Mouse (Mus musculus) embryonic stem cell, embryonic (primary cell): Measurements from ENCODE around the gene Actr5.

Source experiments
- CTCF ChIA-PET, 4 experiments: fragments of 300-600 bp in 2 of 4; fragments of 350-600 bp in 2 of 4; sonication (Branson Sonifier 250); formaldehyde crosslinking; loops; one replicate each; lab custom pipeline; 2022; ENCODE audit warnings: inconsistent platforms in 2 of 4; lab: Charles Lee
- POLR2A ChIA-PET, 4 experiments: fragments of 300-600 bp in 2 of 4; fragments of 350-600 bp in 2 of 4; sonication (Branson Sonifier 250); formaldehyde crosslinking; loops; one replicate each; lab custom pipeline; 2022; ENCODE audit warnings: antibody characterized with exemption in 4 of 4, inconsistent platforms in 1 of 4; lab: Charles Lee

Gene Actr5

GRCm38 (mm10) chr2:158624718-158625222 is at the start of gene Actr5:
Gene Actr5, plus strand, starts transcription at chr2:158624888.
- CTCF ChIA-PET = interaction anchor here (0.6 to 11.3 kb wide), 21 partner anchors 8 to 250 kb away, joined by 3 to 117 read pairs (median 5); partner anchors contain the start of genes Ralgapb (in 1 of the 4), Slc32a1 (in 1 of the 4) and Snhg11 (in 1 of the 4)

GRCm38 (mm10) chr2:158579979-158580378 is 44.7 kb upstream of the Actr5 start:
- CTCF ChIA-PET = interaction anchor here in 1 of 4 experiments (1.2 kb wide), 1 partner anchor 46 kb away, joined by 3 read pairs; no protein-coding TSS in a partner anchor
- POLR2A ChIA-PET = interaction anchor here in 2 of 4 experiments (0.6 to 1.0 kb wide), 2 partner anchors 10 to 306 kb away, joined by 3 read pairs; no protein-coding TSS in a partner anchor

More at GRCm38 (mm10) chr2:158624718-158625222, at the start of gene Actr5:
- POLR2A ChIA-PET = interaction anchor here (0.6 to 2.1 kb wide), 25 partner anchors 9 to 267 kb away, joined by 3 to 21 read pairs (median 4); partner anchors contain the start of gene Slc32a1 (in 1 of the 4)

- POLR2A ChIA-PET = interaction anchor here in 3 of 4 experiments (0.6 to 2.2 kb wide), 19 partner anchors 10 to 1918 kb away, joined by 3 to 12 read pairs (median 3); no protein-coding TSS in a partner anchor
- CTCF ChIA-PET = interaction anchor here (0.6 to 2.1 kb wide), 16 partner anchors 10 to 666 kb away, joined by 3 to 12 read pairs (median 4); partner anchors contain the start of gene Slc32a1 (in 1 of the 4)
These were observed 39.9 kb upstream of the Actr5 start for GRCm38 (mm10) chr2:158584621-158585358.

- POLR2A ChIA-PET = interaction anchor here in 1 of 4 experiments (0.7 kb wide), 1 partner anchor 42 kb away, joined by 3 read pairs; no protein-coding TSS in a partner anchor
- CTCF ChIA-PET = no interaction called here
These were observed 36.0 kb upstream of the Actr5 start for GRCm38 (mm10) chr2:158588524-158589271.

GRCm38 (mm10) chr2:158590495-158590894 is 34.2 kb upstream of the Actr5 start:
- ChIA-PET CTCF (interaction anchor here in 1 of 4 experiments (0.9 to 1.3 kb wide), 2 partner anchors 19 to 44 kb away, joined by 3 read pairs; no protein-coding TSS in a partner anchor), POLR2A (interaction anchor here in 2 of 4 experiments (0.8 to 2.3 kb wide), 5 partner anchors 10 to 34 kb away, joined by 4 to 9 read pairs (median 6); partner anchors contain the start of gene Actr5 (in 2 of the 2))

GRCm38 (mm10) chr2:158591286-158591685 is 33.4 kb upstream of the Actr5 start:
- ChIA-PET CTCF (interaction anchor here in 1 of 4 experiments (0.9 kb wide), 1 partner anchor 19 kb away, joined by 3 read pairs; no protein-coding TSS in a partner anchor), POLR2A (interaction anchor here in 1 of 4 experiments (0.9 to 2.3 kb wide), 5 partner anchors 10 to 34 kb away, joined by 3 to 9 read pairs (median 6); partner anchors contain the start of gene Actr5)

- ChIA-PET CTCF (no interaction called here), POLR2A (no interaction called here)
These were observed 31.3 kb upstream of the Actr5 start for GRCm38 (mm10) chr2:158593371-158593770.

DNA sequence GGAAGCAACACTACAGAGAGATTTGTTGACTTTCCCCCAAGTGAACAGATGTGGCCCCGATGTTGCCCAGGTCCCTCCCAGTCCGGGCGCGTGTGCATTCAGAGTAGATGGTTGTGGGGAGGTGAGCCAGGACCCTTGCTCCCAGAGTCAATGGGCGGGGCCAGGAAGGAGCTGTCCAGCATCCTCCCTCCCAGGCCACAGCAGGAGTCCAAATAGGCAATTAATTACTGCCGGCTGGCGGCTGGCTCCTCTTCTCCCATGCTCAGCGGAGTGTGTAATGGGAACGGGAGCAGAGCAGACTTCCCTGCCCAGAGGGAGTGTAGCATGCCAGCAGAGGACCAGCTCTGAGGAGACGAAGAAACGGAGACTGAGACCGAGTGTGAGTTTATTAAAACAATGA is 29.6 kb upstream of the Actr5 start:
- POLR2A ChIA-PET = interaction anchor here in 2 of 4 experiments (0.6 to 1.6 kb wide), 13 partner anchors 8 to 442 kb away, joined by 3 to 12 read pairs (median 4); partner anchors contain the start of genes Actr5 (in 1 of the 2), Ppp1r16b (in 1 of the 2) and Slc32a1 (in 1 of the 2)
- CTCF ChIA-PET = interaction anchor here in 3 of 4 experiments (0.6 to 2.0 kb wide), 14 partner anchors 10 to 270 kb away, joined by 3 to 7 read pairs (median 5); partner anchors contain the start of gene Slc32a1 (in 2 of the 3)

DNA sequence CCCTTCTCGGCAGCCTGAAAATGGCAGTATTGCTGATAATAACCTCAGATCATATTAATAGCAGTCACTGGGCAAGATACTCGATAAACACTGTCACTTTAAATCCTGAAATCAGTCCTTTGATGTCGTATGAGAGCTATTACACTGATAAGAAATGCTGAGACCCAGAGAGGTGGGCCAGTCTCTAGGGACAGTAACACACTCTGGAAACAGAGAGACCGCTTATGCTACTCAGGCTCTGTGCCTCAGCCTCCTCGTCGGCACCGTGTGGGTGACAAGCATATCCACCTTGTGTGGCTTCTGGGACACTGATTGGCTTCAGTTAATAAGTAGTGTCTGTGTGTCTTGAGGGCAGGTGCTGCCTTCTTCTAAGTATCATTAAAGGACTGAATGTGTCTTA is 29.1 kb upstream of the Actr5 start:
- CTCF ChIA-PET = interaction anchor here in 3 of 4 experiments (0.8 to 2.0 kb wide), 13 partner anchors 11 to 270 kb away, joined by 3 to 7 read pairs (median 5); partner anchors contain the start of gene Slc32a1 (in 2 of the 3)
- POLR2A ChIA-PET = interaction anchor here in 2 of 4 experiments (0.6 to 1.6 kb wide), 12 partner anchors 11 to 442 kb away, joined by 3 to 12 read pairs (median 4); partner anchors contain the start of genes Actr5 (in 1 of the 2), Ppp1r16b (in 1 of the 2) and Slc32a1 (in 1 of the 2)

DNA sequence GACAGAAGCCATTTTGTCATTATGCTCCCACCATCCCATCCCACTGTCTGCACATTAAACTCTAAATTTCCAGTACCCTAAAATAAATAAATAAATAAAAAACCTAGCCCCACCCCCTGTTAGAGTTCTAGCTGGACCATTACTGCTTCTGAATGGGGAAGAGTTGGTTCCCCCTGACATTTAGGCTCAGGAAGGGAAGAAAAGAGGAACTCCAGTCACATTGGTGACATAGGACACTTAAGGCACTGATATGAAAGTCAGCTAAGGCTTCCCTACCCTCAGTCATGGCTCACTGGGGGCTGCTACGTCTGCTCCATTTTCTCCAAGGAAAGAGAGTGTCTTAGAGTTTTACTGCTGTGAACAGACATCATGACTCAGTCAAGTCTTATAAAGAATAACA is 27.9 kb upstream of the Actr5 start:
- ChIA-PET CTCF (no interaction called here), POLR2A (no interaction called here)

DNA sequence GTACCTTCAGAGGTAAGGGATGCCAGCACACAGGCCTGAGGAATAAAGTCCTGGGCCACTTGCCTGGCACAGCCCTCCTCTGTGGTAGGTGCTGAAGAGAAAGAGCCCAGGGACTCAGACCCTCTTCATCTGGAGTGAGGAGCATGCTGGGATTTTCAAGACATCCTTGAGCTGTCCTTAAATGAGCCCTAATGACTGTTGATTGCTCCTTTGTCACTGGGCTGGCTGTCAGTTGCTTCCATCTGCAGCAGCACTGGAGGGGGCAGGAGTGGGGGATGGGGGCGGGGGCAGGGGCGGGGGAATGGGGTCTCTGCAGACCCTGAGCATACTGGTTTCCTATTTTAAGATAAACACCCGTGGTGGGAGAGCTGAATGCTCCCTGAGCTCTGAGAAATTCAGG is 24.2 kb upstream of the Actr5 start:
- POLR2A ChIA-PET = interaction anchor here in 2 of 4 experiments (0.6 to 2.3 kb wide), 5 partner anchors 9 to 244 kb away, joined by 3 to 6 read pairs (median 3); partner anchors contain the start of gene Slc32a1 (in 1 of the 2)

GRCm38 (mm10) chr2:158601326-158601725 is 23.4 kb upstream of the Actr5 start:
- ChIA-PET CTCF (interaction anchor here in 2 of 4 experiments (1.7 to 2.5 kb wide), 2 partner anchors 12 to 55 kb away, joined by 4 to 8 read pairs; no protein-coding TSS in a partner anchor), POLR2A (interaction anchor here in 2 of 4 experiments (0.6 to 2.3 kb wide), 3 partner anchors 9 to 244 kb away, joined by 3 to 6 read pairs (median 5); partner anchors contain the start of gene Slc32a1 (in 1 of the 2))

More for the DNA sequence above, 24.2 kb upstream of the Actr5 start:
- CTCF ChIA-PET = interaction anchor here in 2 of 4 experiments (1.7 to 2.5 kb wide), 2 partner anchors 13 to 54 kb away, joined by 4 to 8 read pairs; no protein-coding TSS in a partner anchor

DNA sequence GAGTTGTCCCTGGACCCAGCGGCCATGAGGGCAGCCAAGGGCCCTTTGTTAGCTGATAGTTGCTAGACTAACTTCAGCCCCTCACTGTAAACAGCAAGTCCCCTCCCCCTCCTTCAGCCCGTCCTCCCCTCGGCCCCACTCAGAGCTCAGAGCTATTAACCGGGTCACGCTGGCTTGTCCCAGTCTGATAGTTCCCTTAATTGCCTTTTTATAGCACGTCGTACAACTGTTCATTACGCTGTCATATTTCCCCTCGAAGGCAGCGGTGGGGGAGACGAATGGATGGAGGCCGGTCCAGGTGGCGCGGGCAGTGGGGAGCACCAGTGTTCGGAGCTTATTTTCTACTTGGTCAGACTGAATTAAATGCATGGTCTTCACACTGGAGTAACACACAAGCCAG is 22.0 kb upstream of the Actr5 start:
- ChIA-PET POLR2A (interaction anchor here in 2 of 4 experiments (0.7 to 1.6 kb wide), 4 partner anchors 11 to 52 kb away, joined by 3 to 5 read pairs (median 3); no protein-coding TSS in a partner anchor), CTCF (interaction anchor here in 3 of 4 experiments (0.6 to 2.5 kb wide), 4 partner anchors 52 to 225 kb away, joined by 5 to 10 read pairs (median 6); no protein-coding TSS in a partner anchor)

DNA sequence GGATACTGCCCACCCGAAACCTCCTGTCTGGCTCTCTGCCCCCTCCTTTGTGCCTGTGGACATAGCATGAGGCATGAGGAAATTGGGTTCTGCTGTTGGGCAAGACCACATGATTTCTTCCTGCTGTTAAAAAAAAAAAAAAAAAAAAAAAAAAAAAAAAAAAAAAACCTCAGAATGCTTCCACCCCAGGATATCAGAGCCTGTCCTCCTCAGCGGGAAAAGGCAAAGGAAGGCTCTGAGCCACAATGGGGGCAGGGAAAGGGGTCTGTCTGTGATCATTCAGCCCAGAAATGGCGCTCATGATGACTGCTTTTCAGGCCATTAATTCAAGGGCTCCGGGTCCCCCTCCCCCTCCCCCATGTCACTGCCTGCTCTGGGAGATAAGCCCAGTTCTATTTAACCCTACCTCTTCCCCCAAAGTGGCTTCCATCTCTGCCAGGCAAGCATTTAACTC is 18.1 kb upstream of the Actr5 start:
- ChIA-PET CTCF (no interaction called here), POLR2A (no interaction called here)

DNA sequence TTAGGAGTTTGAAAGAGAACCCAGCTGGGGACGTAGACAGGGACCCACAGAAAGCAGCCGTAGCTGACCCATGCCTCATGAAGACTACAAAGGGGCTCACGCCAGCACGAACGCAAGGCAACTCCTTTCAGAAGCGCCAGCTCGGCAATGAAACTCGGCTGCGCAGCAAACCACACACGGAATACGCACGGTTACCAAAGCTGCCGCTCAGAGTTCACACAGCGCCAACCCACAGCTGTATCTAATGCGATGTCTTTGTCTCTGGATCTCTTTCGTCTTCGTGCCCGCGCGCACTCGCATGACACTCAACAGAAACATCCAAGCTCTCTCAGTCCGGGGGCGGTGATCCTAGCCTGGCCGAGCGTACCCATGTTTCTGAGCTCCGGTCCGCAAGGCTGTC is 15.0 kb upstream of the Actr5 start:
- ChIA-PET CTCF (interaction anchor here (0.6 to 4.3 kb wide), 22 partner anchors 14 to 293 kb away, joined by 3 to 26 read pairs (median 6); partner anchors contain the start of gene Actr5 (in 1 of the 4)), POLR2A (interaction anchor here (0.6 to 2.4 kb wide), 24 partner anchors 9 to 457 kb away, joined by 3 to 14 read pairs (median 4); partner anchors contain the start of gene Actr5 (in 3 of the 4))

DNA sequence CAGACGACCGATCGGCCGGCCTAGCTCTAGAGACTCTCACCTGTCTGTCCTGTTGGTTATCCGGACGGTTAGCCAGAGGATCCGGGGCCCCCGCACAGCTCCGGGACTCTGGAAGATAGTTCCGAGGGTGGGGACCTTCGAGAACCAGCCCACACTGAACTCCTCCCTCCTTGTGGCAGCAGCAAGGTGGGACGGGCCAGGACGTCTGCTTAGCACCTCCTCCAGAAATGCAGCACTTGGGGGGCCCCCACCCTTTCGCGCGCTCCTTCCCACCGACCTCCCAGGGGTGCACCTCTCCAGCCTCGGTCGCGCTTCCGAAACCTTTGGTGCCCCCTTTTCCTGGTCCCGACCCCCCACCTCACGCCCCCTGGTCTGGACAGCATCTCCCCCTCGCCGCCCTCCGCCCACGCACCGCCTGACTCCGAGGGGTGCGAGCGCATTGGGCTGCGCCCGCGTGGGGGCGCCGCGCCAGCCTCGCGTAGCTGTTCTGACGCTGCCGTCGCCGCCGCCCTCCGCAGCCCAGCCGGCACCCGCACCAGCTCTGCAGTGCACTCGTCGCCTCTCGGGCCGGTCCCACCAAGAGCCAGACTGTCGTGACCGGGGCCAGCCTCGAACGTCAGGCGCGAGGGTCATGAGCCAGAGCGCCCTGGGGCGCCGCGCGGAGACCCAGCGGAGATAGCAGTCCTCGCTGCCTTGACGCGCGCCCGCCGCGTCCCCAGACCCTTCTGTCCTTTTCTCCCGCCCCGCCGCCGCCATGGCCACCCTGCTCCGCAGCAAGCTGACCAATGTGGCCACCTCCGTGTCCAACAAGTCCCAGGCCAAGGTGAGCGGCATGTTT is 14.0 kb upstream of the Actr5 start, which contains the start of gene Slc32a1:
TSS of gene Slc32a1 (plus strand) at position 280 of the 838 bp plus-strand sequence.
- CTCF ChIA-PET = interaction anchor here (0.6 to 4.3 kb wide), 22 partner anchors 14 to 76 kb away, joined by 3 to 26 read pairs (median 7); partner anchors contain the start of gene Actr5 (in 1 of the 4)
- POLR2A ChIA-PET = interaction anchor here (0.6 to 2.4 kb wide), 16 partner anchors 10 to 91 kb away, joined by 3 to 14 read pairs (median 5); partner anchors contain the start of gene Actr5 (in 1 of the 4)
